Mouse (Mus musculus) bone marrow macrophage, adult 2 months (primary cell): ENCODE data around the gene Pax7.

Experiments
- CTCF ChIP-seq: IDR thresholded peaks from 2 replicates; pipeline ENCODE4 v1.5.1; 2012; ENCODE audit warnings: low read depth, mild to moderate bottlenecking, low read length, moderate library complexity
- POLR2A ChIP-seq: IDR thresholded peaks from 2 replicates; pipeline ENCODE4 v1.6.1; 2012; ENCODE audit warnings: mild to moderate bottlenecking, low read depth, low read length, borderline replicate concordance

- TF ChIP-seq CTCF (no peak), POLR2A (no peak)
Measured at GRCm38 (mm10) chr4:139811475-139811874, 21.9 kb downstream of the Pax7 start.
